Mouse (Mus musculus) CD4-positive helper T cell, adult 2 months (primary cell): ENCODE measurements around the gene Gm20906.
"Not testable (repeated sequence)": the region's sequence is repeated elsewhere in the genome, so short reads cannot be mapped to it uniquely, and the experiment has no call there.

Experiments used
- DNase-seq: peaks from one replicate; pipeline ENCODE4 v3.0.0-alpha.2; 2012; ENCODE audit warnings: low read depth, missing footprints, low spot score

Gene Gm20906

GRCm38 (mm10) chrY:87550666-87551065 is at the start of gene Gm20906:
Gm20906 (plus strand) TSS chrY:87550966.
- DNase-seq = not testable (repeated sequence)
